9 mouse cellular contexts compared by ENCODE assay signal in the genomic region with DNA sequence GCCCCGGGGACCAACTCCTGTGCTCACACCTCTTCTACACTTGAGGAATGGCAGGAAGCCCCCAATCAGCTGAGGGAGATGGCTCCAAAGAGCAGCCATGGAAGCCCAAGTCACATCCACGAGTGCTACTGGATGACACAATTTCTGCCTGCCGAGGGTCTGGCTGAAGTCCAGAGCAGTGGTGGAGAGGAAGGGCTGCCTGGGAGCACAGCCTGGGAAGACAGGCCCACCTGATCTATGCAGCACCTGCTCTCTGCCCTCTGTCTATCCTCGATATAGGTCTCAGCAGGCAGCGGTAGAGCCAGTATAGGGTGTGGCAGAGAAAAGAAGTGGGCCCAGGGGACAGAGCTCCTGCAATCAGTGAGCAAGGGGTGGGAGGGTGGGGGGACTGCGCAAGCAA. TPM values are rescaled to one million over a fixed set of nuclear protein-coding genes. Genes with fewer than 3 reads are reported as not detected.
DNase-seq lines count a peak whose midpoint lies in the region; ATAC-seq and TF ChIP-seq lines count a peak whose summit lies in the region.
"Had no signal": no experiment of that assay in that cellular context is flagged by ENCODE, and none has a peak within 500 bp of the region (broad histone marks: within the 10 kb centered on the region; RNA-seq: fewer than 3 reads in every experiment).

No protein-coding gene starts in this region.

- no peaks in the 10 kb centered on the region for H3K27me3 ChIP-seq in hindbrain, embryonic 16.5 days (replicated peaks; ENCODE audit: control insufficient read depth, insufficient read depth, low read length)
- no peaks in the 10 kb centered on the region for H3K27me3 ChIP-seq in thymus, adult 2 months (ENCODE audit: control insufficient read depth, insufficient read depth, low read length)

- no peak for TF ChIP-seq CTCF in thymus, adult 2 months (IDR thresholded peaks at IDR 0.05; ENCODE audit: borderline replicate concordance, control insufficient read depth, extremely low read depth, insufficient read depth, low read length, poor library complexity)

- H3K27ac ChIP-seq in hindbrain, embryonic 16.5 days (ENCODE audit: low read depth, low read length), result peak overlapping the region; percentile 55; the same call in 1 of the 2 replicates
- no peak overlapping the region for H3K27ac ChIP-seq in thymus, adult 2 months (ENCODE audit: control insufficient read depth, insufficient read depth, low read length)

- H3K36me3 ChIP-seq in hindbrain, embryonic 16.5 days (ENCODE audit: control insufficient read depth, insufficient read depth, low read length), result no peaks in the 10 kb centered on the region
- peaks cover 23% of the 10 kb centered on the region for H3K36me3 ChIP-seq in thymus, adult 2 months (ENCODE audit: control insufficient read depth, insufficient read depth, low read length)

- no peak overlapping the region for H3K4me3 ChIP-seq in hindbrain, embryonic 16.5 days (ENCODE audit: low read length)
- no peak overlapping the region for H3K4me3 ChIP-seq in thymus, adult 2 months (ENCODE audit: control insufficient read depth, insufficient read depth, low read length)

- no peak overlapping the region; the same call in 1 of the 2 replicates for H3K9ac ChIP-seq in hindbrain, embryonic 16.5 days (ENCODE audit: low read depth, low read length)

- no peaks in the 10 kb centered on the region for H3K9me3 ChIP-seq in hindbrain, embryonic 16.5 days (ENCODE audit: control insufficient read depth, low read length)

- H3K4me1 ChIP-seq in hindbrain, embryonic 16.5 days (ENCODE audit: control insufficient read depth, insufficient read depth, low read depth, low read length), result peaks cover 40% of the 10 kb centered on the region
- peaks cover 59% of the 10 kb centered on the region for H3K4me1 ChIP-seq in thymus, adult 2 months (replicated peaks; ENCODE audit: control insufficient read depth, insufficient read depth, low read length)

- peak; percentile 95 for DNase-seq in heart, adult 11 months
- DNase-seq in heart, postnatal 25 days (ENCODE audit: low spot score), result no peak
- peak; percentile 55 for DNase-seq in MN1 (ENCODE audit: low spot score)
- peak; percentile 39 to 48 for DNase-seq in cerebellum, postnatal 36 days
- no peak for DNase-seq in urinary bladder, postnatal 25 days (ENCODE audit: low spot score)
- DNase-seq in right cerebral cortex, postnatal 25 days, result no peak
- DNase-seq in thymus, adult 2 months, result no peak
- DNase-seq: kidney, adult 8-10 months had no signal

- 45% methylated on average over 6 of the region's 6 CpGs for WGBS in hindbrain, embryonic 16.5 days
- 54% methylated on average over 6 of the region's 6 CpGs for WGBS in thymus, adult 2 months

- no peak for ATAC-seq in hindbrain, embryonic 16.5 days

- TF ChIP-seq POLR2A in thymus, adult 2 months (IDR thresholded peaks at IDR 0.05; ENCODE audit: control insufficient read depth, extremely low read depth, insufficient read depth, low read length, poor library complexity), result no peak

- intact Hi-C loops in heart, postnatal 25 days (cut with DNase I), result no loop called here

- H3K4me2 ChIP-seq in hindbrain, embryonic 16.5 days (ENCODE audit: low read length), result no peak overlapping the region

RNA-seq across cellular contexts. Expression of a gene that starts 1.3 kb away (rescaled TPM):
- not detected for total RNA-seq in heart, postnatal 25 days (2021)
- 0.16 and 0.29 TPM in 2 replicates for polyA plus RNA-seq in hindbrain, embryonic 16.5 days (2015; fragmentation: Nextera tagmentation; extraction: Ambion mirVana)
- 0.08 TPM in 1 of 2 replicates, not detected in the other for polyA plus RNA-seq in thymus, adult 2 months (2012; rRNA removed)

RNA-seq across cellular contexts. Expression of a gene that starts 14.7 kb away (rescaled TPM):
- 1 to 10 TPM; 4.4 TPM for total RNA-seq in heart, postnatal 25 days (2021)
- polyA plus RNA-seq in hindbrain, embryonic 16.5 days (2015; fragmentation: Nextera tagmentation; extraction: Ambion mirVana), result 160 and 182 TPM in 2 replicates
- polyA plus RNA-seq in thymus, adult 2 months (2012; rRNA removed), result 12.0 and 17.7 TPM in 2 replicates

RNA-seq across cellular contexts. Expression of a gene that starts 19.8 kb away (rescaled TPM):
- total RNA-seq in heart, postnatal 25 days (2021), result not detected
- polyA plus RNA-seq in hindbrain, embryonic 16.5 days (2015; fragmentation: Nextera tagmentation; extraction: Ambion mirVana), result 1.5 TPM in 2 replicates
- 0.80 and 0.87 TPM in 2 replicates for polyA plus RNA-seq in thymus, adult 2 months (2012; rRNA removed)

RNA-seq across cellular contexts. Expression of a gene that starts 28.8 kb away (rescaled TPM):
- 10 to 100 TPM; 37.7 to 46.9 TPM for total RNA-seq in heart, postnatal 25 days (2021)
- 32.3 and 37.5 TPM in 2 replicates for polyA plus RNA-seq in hindbrain, embryonic 16.5 days (2015; fragmentation: Nextera tagmentation; extraction: Ambion mirVana)
- polyA plus RNA-seq in thymus, adult 2 months (2012; rRNA removed), result 1,103 and 1,229 TPM in 2 replicates

Comparison
In these comparisons a context has a peak if more than half of its experiments do, and no peak if none do; other contexts are left out.
1. DNase-seq: peak in heart, adult 11 months (single experiment), MN1 (single experiment) and cerebellum, postnatal 36 days (2 of 2); none in heart, postnatal 25 days (single experiment), urinary bladder, postnatal 25 days (single experiment), right cerebral cortex, postnatal 25 days (single experiment) and thymus, adult 2 months (single experiment).